In the genomic region with DNA sequence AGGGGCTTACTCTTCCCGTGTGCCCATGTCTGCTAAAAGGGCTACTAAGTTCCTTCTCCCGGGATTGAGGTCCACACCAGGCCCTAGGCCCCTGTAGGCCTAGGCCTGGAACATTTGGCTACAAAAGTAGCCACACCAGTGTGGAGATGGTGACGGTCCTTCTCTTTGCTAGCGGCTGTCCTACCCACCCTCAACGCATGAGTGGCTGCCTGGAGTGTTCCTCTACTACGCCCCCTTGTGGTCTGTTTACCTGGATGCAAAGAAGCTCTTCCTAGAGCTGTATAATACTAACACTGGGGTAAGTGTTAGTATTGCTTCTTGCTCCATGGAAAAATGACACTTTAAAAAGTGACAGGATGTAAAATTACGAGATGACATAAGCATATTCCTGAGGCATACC, we compare ENCODE assay signal across 8 mouse cellular contexts.
DNase-seq lines count a peak whose midpoint lies in the region; ATAC-seq and TF ChIP-seq lines count a peak whose summit lies in the region.

No protein-coding gene starts in this region.

- no peak for TF ChIP-seq POLR2A in heart, adult 2 months (IDR thresholded peaks at IDR 0.05; ENCODE audit: insufficient read depth, low read depth, low read length)
- TF ChIP-seq POLR2A in thymus, adult 2 months (IDR thresholded peaks at IDR 0.05; ENCODE audit: control insufficient read depth, extremely low read depth, insufficient read depth, low read length, poor library complexity): no peak

- H3K4me2 ChIP-seq in forebrain, embryonic 12.5 days: no peak overlapping the region

- WGBS in heart, adult 2 months: 70% methylated on average over 7 of the region's 7 CpGs
- 68% methylated on average over 7 of the region's 7 CpGs for WGBS in thymus, adult 2 months
- WGBS in forebrain, embryonic 12.5 days: 49% methylated on average over 7 of the region's 7 CpGs

- H3K4me3 ChIP-seq in heart, adult 2 months: no peak overlapping the region
- no peak overlapping the region for H3K4me3 ChIP-seq in thymus, adult 2 months (ENCODE audit: control insufficient read depth, insufficient read depth, low read length)
- H3K4me3 ChIP-seq in forebrain, embryonic 12.5 days (replicated peaks): no peak overlapping the region

- H3K36me3 ChIP-seq in heart, adult 2 months (ENCODE audit: control insufficient read depth, insufficient read depth, low read length): no peaks in the 10 kb centered on the region
- no peaks in the 10 kb centered on the region for H3K36me3 ChIP-seq in thymus, adult 2 months (ENCODE audit: control insufficient read depth, insufficient read depth, low read length)
- H3K36me3 ChIP-seq in forebrain, embryonic 12.5 days (replicated peaks): no peaks in the 10 kb centered on the region

- intact Hi-C loops in heart, adult 2 months (cut with DNase I): no loop called here

- peaks cover 6% of the 10 kb centered on the region for H3K4me1 ChIP-seq in heart, adult 2 months (ENCODE audit: control insufficient read depth, insufficient read depth, low read length)
- H3K4me1 ChIP-seq in thymus, adult 2 months (replicated peaks; ENCODE audit: control insufficient read depth, insufficient read depth, low read length): peaks cover 42% of the 10 kb centered on the region
- peaks cover 28% of the 10 kb centered on the region for H3K4me1 ChIP-seq in forebrain, embryonic 12.5 days

- 0 out of 2 replicates have a peak, but pooled peaks have one; percentile 43 for ATAC-seq in erythroid progenitor cell, adult 5-6 weeks (replicated peaks; ENCODE audit: low FRiP score, poor library complexity, severe bottlenecking)
- ATAC-seq in megakaryocyte progenitor cell, adult 5-6 weeks (replicated peaks; ENCODE audit: poor library complexity): peak; percentile 49
- ATAC-seq in forebrain, embryonic 12.5 days (ENCODE audit: low FRiP score): no peak

- TF ChIP-seq EP300 in heart, adult 2 months (IDR thresholded peaks at IDR 0.05; ENCODE audit: insufficient read depth, low read depth, low read length): no peak

- TF ChIP-seq CTCF in heart, adult 2 months (IDR thresholded peaks at IDR 0.05): peak; percentile 64
- peak; percentile 35; the same call in 1 of the 2 replicates for TF ChIP-seq CTCF in thymus, adult 2 months (IDR thresholded peaks at IDR 0.05; ENCODE audit: borderline replicate concordance, control insufficient read depth, extremely low read depth, insufficient read depth, low read length, poor library complexity)

- H3K79me2 ChIP-seq in heart, adult 2 months (replicated peaks; ENCODE audit: control insufficient read depth, insufficient read depth, low read length): no peaks in the 10 kb centered on the region

- no peak for DNase-seq in heart, adult 2 months
- no peak for DNase-seq in heart, adult 8-10 months (ENCODE audit: low spot score)
- peak; percentile 35 for DNase-seq in thymus, adult 2 months
- no peak for DNase-seq in thymus, adult 18-20 months
- DNase-seq in urinary bladder, postnatal 25 days (ENCODE audit: low spot score): no peak

- H3K9me3 ChIP-seq in forebrain, embryonic 12.5 days: no peaks in the 10 kb centered on the region

- no peaks in the 10 kb centered on the region for H3K27me3 ChIP-seq in heart, adult 2 months (ENCODE audit: control insufficient read depth, insufficient read depth, low read length)
- no peaks in the 10 kb centered on the region; the same call in 1 of the 2 replicates for H3K27me3 ChIP-seq in thymus, adult 2 months (ENCODE audit: control insufficient read depth, insufficient read depth, low read length)
- peaks cover 37% of the 10 kb centered on the region for H3K27me3 ChIP-seq in forebrain, embryonic 12.5 days

- H3K9ac ChIP-seq in heart, adult 2 months (ENCODE audit: low read depth, low read length): no peak overlapping the region
- H3K9ac ChIP-seq in forebrain, embryonic 12.5 days: no peak overlapping the region

- H3K27ac ChIP-seq in heart, adult 2 months: no peak overlapping the region
- no peak overlapping the region for H3K27ac ChIP-seq in thymus, adult 2 months (ENCODE audit: control insufficient read depth, insufficient read depth, low read length)
- H3K27ac ChIP-seq in forebrain, embryonic 12.5 days: no peak overlapping the region
